Mouse (Mus musculus) ovary, postnatal 36 days (tissue): ENCODE results near the gene P2ry12.

Source experiments
- DNase-seq: peaks from one replicate; pipeline ENCODE4 v3.0.0; 2022; ENCODE audit warnings: low spot score, mixed read lengths

P2ry12 gene

DNA sequence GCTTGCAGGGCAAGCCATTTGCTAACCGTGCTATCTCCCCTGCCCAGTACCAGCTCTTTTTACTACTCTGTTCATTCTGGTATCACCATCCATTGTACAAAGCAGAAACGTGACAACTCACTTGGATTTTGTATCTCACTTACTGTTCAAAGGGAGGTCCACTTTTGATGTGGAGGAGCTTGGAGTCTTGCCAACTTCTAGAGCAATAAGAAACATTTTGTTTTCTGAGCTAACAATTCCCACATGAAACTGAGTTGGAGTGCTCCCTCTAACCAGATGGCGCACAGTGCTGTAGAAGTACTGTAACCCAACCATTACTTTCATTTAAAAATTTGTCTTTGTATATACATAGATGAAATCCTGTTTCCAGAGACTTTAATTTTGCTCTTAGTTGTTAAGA lies 31.8 kb downstream of the P2ry12 start:
- DNase-seq: no peak

DNA sequence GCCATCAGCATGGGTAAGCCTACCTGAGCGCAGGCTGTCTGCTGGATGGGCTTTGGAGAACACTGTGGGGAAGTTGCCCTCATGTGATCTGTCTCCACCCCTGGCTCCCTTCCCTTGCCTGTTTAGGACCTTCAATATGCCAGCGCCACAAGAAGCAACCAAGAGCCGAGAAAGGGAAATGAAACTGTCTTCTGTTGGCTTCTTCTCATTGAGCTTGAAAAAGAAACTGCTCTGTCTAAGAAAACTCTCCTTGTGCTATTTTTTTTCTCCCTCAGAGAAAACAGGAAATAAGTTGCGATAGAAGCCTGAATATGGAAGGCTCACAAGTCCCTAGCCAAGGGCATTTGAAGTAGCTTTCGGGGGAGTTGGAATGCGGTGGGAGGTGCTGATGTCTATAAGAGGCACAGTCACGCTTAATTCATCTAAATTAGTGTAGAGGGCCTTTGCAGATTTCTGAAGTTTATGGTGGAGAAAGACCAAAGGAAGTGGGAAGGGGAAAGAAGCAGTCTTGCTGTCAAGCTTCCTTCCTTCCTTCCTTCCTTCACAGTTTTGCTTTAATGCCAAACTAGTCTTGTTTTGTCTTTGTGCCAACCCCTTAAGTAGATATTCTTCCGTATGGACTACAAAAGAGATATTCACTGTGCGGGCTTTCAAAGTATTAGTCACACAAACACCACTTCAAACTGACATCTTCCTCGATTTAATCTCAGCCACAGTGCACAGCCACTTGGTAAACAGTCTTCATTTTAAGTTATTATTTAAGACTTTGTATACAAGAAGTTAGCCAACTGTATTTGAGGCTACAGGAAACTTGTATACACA lies 33.7 kb downstream of the P2ry12 start:
- no peak for DNase-seq

DNA sequence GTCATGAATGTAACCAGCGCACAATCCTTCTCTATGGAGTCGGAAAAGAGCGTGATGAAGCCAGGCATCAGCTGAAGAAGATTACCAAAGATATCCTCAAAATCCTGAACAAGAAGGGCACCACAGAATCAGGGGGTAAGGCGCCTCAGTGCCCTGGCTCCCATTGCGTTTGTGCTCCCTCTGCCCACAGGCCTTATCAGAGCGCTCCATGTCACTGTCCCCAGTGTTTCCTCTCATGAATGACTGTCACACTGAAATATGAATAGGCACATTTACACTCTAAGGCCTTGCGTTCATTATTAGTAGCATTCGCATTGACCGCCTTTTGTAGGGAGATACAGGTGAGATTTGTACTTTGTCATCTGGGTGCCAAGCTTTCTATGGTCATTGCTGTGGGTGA lies 35.0 kb downstream of the P2ry12 start:
- DNase-seq: no peak

DNA sequence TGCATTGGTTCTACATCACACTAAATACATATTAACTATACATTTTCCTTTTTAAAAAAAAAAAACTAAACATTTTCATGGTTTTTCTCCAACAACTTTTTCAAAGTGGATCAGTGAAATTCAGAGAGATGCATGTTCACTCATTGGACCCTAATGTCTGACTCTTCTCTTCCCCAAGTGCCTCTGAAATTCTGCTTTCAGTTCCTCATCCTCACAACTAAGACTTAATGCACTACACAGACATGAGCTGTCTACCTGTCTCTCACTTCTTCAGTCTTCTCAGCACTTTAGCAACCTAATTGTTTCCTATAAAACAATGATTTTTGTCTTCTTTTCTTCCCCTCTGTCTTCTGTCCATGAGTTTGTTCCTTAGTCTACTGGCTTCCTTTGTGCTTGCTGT lies 37.3 kb downstream of the P2ry12 start:
- no peak for DNase-seq

DNA sequence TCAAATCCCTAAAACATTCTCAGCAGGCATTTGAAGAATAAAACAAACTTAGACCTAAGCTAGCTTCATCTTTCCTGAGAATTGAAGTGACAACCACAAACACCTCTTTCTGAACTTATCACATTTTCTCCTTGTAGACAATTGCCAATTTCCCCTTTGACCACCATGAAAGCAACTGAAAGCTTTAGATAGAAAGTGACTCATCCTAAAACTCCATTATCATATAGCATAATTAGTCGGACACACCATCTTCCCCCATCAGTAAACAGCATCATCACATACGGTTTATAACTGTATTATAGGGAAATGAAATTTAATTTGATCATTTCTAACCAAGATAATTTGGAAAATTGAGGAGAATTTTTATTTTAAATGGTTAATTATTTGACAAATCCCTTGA lies 40.4 kb downstream of the P2ry12 start:
- no peak for DNase-seq

DNA sequence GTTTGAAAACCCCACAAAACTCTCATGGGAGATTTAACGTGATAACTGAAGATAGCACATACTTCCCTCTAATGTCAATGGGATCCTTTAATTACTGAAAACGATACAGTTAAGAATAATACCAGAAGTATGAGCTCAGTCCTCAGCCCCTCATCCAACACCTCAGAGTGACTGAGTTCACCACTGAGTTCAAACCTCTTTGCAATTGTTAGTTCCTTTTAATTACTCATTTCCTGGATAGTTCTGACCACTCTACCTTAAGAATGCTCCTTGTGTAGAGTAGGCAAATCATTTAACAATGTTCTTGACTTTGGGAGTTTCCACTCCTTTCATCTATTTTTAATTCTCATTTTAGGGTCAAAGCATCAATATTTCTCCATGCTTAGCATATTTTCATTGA lies 43.3 kb downstream of the P2ry12 start:
- DNase-seq: no peak

DNA sequence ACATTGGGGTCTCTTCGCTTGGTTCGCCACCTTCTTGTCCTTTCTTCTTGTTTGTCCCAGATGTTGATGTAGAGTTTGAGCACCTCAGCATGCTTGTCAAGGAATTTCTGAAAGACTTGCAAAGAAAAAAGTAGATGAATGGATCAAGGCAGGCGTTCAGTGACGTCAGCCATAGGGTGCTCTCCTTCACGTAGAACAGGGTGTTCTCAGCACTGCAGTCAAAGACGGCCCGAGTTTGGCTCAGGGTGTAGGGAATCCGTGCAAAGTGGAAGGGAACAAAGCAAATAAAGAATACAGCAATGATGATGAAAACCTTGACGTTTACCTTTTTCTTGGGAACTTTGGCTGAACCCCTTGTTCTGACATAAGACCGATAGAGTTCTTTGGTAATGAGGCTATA lies 45.5 kb downstream of the P2ry12 start:
- no peak for DNase-seq

DNA sequence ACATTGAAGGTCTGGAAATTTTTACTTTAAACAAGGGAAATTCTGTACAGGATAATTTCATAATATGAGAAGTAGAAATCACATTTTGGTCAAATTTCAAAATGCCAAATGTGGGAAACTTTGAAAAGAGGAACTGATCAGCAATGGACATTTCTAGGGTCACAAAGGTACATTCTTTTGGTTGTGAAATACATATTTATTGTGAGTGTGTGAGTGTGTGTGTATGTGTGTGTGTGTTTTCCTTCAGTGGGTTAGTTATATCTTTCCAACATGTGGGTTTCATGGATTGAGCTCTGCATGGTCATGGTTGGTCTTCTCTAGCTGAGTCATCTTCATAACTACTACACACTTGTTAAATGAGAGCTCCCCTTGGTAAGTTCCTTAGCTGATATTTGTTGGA lies 50.3 kb downstream of the P2ry12 start:
- DNase-seq: no peak

DNA sequence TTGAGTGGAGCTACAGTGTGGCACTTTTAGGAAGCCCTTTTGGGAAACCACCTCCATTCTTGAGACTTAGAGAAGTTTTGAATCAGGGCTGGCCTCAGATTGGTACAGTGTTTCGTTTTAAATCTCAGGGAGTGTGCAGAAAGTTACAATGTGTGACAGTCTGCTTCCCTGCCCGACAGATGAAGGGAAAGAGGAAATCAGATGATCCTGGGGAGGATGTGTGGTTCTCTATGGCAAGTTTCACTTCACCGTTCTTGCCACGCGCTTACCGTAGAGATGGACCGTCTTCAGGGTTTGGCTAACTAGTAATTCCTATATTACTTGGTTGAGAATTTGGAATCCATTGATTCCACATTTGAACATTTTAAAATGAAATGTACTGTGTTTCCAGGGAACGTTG lies 50.9 kb downstream of the P2ry12 start:
- DNase-seq: no peak

DNA sequence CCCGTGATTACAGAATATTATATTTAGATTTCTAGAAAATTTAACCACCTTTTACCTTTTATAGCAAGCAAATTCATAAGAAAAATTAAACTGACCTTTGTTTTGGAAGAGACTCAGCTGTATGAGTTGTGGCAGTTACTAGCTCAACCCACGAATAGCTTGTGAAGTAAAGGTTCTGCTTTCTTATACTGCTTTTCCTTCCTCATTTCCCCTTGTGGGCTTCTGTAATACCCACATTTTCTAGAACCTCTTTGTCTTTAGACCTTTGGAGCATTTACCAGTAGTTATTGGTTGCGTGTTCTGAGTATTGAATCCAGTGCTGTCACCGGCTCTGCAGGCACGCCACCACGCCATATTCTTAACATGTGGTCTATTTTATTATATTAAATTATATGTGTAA lies 51.9 kb downstream of the P2ry12 start, which contains the start of gene P2ry13:
P2ry13 (minus strand) TSS at position 156 of the 400 bp plus-strand sequence.
- DNase-seq: no peak

DNA sequence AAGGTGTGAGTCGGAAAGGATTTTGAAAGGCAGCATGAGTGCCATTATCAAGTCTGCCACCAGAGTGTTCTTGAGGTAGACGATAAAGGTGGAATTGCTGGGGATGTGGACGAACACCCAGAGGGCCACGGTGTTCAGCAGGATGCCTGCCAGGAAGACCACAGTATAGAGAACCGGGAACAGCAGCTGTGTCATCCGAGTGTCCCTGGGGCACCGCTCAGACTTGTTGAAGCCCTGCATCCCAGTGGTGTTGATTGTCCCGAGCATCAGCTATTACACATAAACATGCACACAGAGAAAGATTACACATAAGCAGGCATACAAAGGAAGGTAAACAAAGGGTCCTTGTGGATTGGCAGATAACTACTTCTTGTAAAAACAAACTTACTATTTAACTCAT lies 52.6 kb downstream of the P2ry12 start:
- no peak for DNase-seq

DNA sequence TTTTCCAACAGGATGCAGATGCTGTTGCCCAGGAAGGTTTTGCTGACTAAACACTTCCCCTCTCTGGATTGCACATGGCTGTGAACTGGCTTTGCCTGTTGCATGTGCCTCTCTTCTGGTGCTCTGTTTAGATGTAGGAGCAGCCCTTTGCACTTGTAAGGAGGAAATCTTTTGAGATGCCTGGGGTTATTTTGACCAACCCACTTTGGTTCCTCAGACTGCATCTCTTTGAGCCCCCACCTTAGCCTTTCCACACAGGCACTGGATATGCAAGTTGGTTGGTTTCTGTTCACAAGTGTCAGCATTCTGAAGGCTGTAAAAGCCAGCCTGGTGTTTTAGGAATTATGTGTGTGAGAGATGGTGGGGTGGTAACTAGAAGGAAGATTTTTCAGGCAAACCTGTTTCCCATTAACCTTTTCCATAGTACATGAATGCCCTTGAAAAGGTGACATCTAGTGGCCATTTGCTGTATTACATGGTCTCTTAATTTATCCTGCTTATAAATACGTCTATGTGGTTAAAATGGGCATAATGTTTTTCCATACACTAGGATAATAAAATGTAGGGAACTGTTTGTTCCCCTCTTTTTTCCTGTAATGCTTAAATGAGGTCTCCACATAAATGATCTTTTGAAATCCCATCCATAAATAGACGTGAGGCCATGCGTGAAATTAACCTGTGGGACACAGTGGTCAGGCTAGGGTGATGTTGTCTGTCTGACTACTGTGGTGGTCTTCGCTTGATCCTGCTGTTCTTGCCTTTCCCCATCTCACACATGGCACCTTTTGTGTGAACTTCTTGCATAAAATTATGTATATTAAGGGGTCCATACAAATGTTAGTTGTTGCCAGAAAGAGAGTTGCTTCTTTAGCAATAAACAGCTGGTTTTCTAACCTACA lies 53.8 kb downstream of the P2ry12 start:
- no peak for DNase-seq

DNA sequence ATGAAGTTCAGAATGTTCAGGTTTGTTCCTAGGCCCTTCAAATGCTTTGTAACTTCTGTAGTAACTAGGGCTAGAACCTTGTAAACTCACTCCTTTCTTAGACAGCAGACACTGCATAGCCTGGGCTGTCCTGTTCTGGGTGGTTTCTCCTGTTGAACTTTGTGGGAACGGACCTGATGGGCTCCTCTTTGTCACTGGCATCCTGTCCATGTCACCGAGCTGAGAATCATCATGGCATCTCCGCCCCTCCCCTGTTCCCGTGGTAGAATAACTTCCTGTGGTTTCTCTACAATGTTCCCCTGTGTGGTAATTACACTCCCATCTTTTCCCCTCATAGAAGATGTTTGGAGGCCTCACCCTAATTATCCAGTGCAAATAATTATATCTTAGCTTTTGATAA lies 56.7 kb downstream of the P2ry12 start:
- no peak for DNase-seq

DNA sequence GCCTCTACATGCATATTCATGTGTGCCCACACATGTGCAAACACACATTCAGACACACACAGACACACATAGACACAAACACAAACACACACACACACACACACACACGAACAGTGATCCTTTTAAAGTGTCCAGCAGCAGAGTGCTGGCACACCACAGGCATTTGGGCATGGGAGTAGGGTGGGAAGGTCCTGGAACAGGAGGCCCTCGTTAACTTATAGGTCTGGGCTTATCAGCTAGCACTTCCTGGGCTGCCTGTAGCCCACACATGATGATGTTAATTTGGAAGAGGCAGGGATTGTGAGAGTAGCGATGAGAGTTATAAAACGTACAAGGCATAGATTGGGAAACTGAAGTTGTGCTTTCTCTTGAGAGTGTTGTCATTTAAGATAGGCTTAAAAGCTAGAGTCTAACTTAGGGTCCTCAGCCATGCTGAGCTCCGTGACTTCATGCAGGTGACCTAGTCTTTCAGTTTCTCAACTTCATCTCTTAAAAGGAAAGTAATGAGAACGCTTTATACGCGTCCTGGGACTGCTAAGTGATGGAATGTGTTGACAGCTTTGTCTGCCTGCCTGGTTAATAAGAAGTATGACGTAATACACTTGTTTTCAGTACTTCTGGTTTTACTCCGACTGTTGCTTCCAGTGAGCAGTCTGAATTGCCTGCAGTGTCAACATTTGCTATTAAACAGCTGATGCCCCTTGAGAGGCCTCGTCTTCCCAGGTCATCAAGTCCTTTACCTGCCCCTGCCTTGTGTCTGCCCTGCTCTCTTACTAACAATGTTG lies 57.8 kb downstream of the P2ry12 start:
- no peak for DNase-seq

DNA sequence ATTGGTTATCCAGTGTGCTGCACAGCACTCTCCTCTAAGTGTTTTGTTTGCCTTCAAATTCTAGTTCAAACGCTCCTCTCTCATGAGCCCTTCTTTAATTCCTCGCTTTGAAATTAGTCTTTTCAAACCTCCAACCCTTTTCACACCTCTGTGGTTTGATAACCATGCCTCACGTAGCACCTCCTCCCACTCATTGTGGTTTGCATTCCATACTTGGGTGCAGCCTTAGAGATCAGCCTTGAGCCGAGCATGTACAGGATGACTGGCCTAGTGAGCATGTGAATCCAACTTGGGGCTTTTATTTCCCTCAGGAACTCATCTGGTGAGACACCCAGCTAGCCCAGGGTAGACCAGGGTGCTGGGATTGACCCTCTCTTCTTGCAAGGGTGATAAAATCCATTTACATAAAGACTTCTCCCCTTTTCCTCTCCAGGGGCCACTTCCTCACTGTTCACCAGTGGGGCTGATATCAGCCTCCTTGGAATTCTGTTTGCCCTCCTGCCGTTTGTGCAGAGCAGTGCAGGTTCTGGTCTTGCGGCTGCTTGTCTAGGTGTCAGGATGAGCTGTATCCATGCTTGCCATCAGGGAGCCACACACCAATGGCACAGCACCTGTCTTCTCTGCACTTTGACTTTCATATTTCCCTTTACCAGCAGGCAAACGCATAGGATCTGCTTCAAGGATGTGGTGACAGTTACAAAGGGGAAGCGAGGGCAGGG lies 58.7 kb downstream of the P2ry12 start:
- DNase-seq: no peak

DNA sequence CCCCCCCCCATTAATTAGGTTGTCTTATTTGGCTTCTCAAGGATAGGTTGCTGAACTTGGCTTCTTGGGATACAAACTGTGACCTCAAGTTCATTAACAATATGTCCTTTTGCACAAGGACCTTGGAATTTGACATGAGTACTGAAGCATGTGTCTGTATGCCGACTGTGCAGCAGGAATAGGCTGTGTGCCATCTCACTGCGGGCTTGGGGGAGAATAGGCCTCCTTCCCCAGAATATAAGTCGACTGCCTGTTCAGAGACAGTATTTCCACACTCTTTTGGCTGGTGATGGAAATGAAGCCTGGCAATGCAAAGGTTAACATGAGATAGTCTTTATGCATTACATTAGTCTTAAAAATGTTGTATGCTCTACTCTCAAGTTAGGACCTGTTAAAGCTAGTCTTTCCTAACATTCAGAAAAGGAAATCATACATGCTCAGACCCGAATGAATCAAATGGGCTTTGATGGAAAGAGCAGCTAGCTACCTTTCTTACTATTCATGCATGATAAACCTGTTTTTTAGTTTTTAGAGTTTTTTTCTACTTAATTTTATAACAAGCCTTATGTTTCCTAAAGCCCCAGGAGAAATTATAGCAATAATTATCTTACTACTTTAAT lies 65.2 kb downstream of the P2ry12 start:
- DNase-seq: no peak

DNA sequence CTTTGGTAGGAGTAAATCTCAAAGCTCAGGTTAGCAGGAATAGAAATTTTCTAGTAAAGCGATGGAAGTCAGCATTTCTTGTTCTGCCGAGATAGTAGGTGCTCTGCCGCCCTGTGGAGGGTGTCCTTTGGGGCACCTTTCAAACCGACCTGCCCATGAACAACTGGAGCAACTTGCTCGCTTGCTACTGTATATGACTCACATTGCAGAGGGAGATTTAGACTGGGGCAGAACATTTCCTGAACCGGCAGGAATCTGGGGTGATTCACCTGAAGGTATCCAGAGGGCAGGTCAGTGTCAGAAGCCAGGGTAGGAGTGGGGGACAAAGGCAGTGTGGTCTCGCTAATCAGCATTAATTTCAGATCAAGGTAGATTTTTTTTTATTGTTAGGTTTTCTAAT lies 67.7 kb downstream of the P2ry12 start, which contains the start of gene Gpr87:
Gpr87 (minus strand) TSS at position 167 of the 400 bp plus-strand sequence.
- DNase-seq: no peak

DNA sequence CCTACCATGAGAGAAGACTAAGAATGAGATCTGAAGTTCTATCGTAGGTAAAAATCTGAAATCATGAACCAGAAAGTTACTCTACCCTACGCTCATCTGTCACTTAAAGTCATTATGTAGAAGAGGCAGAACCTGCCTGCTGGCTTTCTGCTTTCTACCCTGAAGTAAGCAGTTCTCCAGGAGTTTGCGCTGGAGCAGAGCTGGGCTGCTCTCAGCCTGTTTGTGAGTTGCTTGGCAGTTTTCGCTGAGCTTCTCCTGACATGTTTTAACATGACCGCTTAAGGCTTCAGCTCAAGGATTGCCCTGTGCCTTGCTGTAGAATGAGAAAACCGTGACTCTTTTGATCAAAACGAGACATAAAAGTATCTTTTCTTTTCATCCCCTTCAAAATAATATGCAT lies 68.6 kb downstream of the P2ry12 start:
- DNase-seq: no peak

DNA sequence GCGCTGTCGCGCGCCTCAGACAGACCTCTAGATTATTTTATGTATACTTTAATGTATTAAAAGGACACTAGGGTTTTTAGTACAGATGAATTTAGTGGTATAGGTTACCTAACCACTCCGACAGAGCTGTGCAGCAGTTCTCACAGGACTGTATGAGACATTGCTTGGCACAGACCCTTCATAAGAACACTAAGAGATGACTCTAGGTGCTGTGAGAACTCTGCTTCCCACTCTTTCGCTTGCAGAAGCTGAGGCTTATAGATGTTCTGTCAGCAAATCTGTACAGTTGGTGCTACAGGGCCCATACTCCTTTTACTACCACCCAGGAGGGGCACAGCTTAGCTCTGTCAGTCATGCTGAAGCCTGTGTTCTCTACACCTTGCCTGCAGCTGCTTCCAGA lies 71.0 kb downstream of the P2ry12 start:
- no peak for DNase-seq

DNA sequence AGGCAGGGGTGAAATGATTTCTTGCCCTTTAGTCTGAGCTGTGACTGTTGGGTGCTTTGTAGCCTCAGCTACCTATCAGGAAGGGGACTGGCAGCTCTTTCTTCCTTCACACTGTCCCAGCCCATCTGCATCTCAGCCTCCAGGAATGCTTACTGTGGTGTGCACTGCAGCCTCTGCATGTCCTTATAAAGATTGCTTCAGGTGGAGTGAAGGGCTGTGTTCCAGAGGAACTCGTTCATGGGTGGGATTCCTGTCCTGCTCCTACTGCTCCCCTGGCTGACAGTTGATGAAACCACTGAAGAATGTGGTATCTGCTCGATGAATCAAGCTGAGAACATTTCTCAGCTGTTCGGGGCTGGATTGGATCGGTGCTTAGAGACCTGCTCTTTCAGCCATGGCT lies 75.3 kb downstream of the P2ry12 start:
- DNase-seq: no peak

DNA sequence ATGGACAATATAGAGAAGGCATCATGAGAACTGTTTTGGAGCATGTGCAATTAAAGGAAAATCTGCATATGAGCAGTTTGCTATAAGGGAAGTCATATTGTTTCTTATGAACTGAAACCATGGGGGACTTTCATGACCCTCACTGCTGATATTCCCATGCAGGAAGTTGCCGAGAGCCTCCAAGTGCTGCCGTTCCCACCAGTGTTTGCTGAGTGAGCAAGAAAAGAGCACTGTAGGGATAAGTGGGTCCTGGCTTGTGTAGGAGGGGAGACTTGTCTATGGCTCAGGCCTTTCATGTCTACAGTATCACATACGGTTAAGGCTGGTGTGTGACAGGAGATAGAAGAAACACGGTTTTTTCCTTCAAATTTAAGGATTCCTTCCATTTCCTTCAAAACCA lies 77.0 kb downstream of the P2ry12 start:
- no peak for DNase-seq
